Mouse (Mus musculus): ENCODE data around the gene Chd1l.

DNA sequence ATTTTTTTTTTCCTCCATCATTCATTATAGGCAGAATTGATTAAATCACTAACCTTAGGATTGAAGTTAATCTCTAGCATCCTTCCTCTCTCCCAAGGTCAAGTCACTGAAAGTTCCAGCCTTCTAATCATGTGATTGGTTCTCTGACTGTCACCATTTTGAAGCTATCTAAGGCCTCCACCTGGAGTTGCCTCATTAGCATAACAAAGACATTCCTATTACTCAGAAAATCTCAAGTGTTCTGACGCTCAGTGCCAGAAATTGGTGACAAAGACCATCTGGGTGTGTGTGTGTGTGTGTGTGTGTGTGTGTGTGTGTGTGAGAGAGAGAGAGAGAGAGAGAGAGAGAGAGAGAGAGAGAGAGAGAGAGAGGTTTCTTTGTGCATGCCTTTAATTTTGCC, 69.8 kb downstream of the Chd1l start:
- TF ChIP-seq CTCF (conservative IDR thresholded peaks at IDR 0.05; ENCODE audit: low read length): no peak
- TF ChIP-seq NANOG (IDR thresholded peaks at IDR 0.05; ENCODE audit: borderline replicate concordance, low read length): peak; percentile 23; the same call in 1 of the 2 replicates
